Mouse (Mus musculus): ENCODE results near the gene Ylpm1. TPM values are rescaled to one million over a fixed set of nuclear protein-coding genes. Genes with fewer than 3 reads are reported as not detected.

Ylpm1 gene
- 29.2 and 30.5 TPM in 2 replicates for polyA plus RNA-seq (2015; fragmentation: Nextera tagmentation; extraction: Ambion mirVana)

- ATAC-seq (ENCODE audit: insufficient number of reproducible peaks, low FRiP score, low TSS enrichment, low read depth): peak; percentile 99
- no peaks in the 10 kb centered on the region for H3K9me3 ChIP-seq (replicated peaks)
- H3K27ac ChIP-seq (replicated peaks): peak within 1 kb of the TSS; percentile 90
- peak within 1 kb of the TSS; percentile 83 for H3K4me2 ChIP-seq (replicated peaks)
- WGBS: under 1% methylated on average over 45 of the region's 45 CpGs
- peak within 1 kb of the TSS; percentile 97 for H3K9ac ChIP-seq
- no peaks in the 10 kb centered on the region for H3K36me3 ChIP-seq
- no peaks in the 10 kb centered on the region for H3K27me3 ChIP-seq
- peaks cover 19% of the 10 kb centered on the region for H3K4me1 ChIP-seq
- H3K4me3 ChIP-seq (replicated peaks): peak within 1 kb of the TSS; percentile 97
Observed at GRCm38 (mm10) chr12:84996083-84996496, at the start of gene Ylpm1. Gene Ylpm1, plus strand, starts transcription at chr12:84996321.

DNA sequence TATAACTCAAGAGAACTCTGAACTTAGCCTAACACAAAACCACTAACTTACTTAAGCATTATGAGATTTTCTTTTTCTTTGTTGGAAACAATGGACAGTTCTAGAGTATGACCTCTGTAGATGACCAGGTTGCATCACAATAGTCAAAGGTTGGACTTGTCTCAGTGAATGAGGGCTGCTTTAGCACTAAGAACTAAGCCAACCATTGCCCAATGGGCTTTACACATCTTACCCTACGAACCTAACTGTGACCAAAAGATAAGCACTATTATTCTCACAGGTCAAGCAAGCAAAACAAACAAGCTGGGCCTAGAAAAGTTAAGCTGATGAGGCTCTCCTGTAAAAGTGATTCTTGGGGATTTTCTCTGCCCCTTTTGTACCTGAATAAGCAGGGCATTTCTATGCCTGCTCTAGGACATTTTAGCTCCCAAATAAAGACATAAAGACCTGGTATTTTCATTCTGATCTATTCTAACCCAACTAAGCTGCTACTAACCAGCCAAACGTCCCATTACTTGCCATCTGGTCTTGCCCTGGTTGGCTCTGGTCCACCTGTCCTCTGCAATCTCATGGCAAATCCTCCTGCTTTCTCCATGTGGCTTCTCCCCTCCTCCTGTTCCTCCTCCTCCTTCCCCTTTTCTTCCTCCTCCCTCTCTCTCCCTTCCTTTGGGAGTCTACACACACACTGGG lies 48.1 kb upstream of the Ylpm1 start:
- no peak overlapping the region for H3K4me2 ChIP-seq (replicated peaks)
- H3K27ac ChIP-seq (replicated peaks): no peak overlapping the region
- no peaks in the 10 kb centered on the region for H3K9me3 ChIP-seq (replicated peaks)
- no peak overlapping the region for H3K4me3 ChIP-seq (replicated peaks)
- peaks cover 47% of the 10 kb centered on the region for H3K36me3 ChIP-seq
- no peaks in the 10 kb centered on the region for H3K27me3 ChIP-seq
- H3K4me1 ChIP-seq: no peaks in the 10 kb centered on the region
- ATAC-seq (ENCODE audit: insufficient number of reproducible peaks, low FRiP score, low TSS enrichment, low read depth): no peak
- H3K9ac ChIP-seq: no peak overlapping the region
- WGBS: 84% methylated on average over 2 of the region's 2 CpGs

- WGBS: 93% methylated on average over 6 of the region's 6 CpGs
- no peaks in the 10 kb centered on the region for H3K9me3 ChIP-seq (replicated peaks)
- ATAC-seq (ENCODE audit: insufficient number of reproducible peaks, low FRiP score, low TSS enrichment, low read depth): no peak
- H3K4me1 ChIP-seq: no peaks in the 10 kb centered on the region
- H3K36me3 ChIP-seq: peaks cover 41% of the 10 kb centered on the region
- H3K9ac ChIP-seq: no peak overlapping the region
- no peaks in the 10 kb centered on the region for H3K27me3 ChIP-seq
- H3K4me3 ChIP-seq (replicated peaks): no peak overlapping the region
- H3K4me2 ChIP-seq (replicated peaks): no peak overlapping the region
- H3K27ac ChIP-seq (replicated peaks): no peak overlapping the region
Observed at GRCm38 (mm10) chr12:84948584-84949285, 47.4 kb upstream of the Ylpm1 start.

DNA sequence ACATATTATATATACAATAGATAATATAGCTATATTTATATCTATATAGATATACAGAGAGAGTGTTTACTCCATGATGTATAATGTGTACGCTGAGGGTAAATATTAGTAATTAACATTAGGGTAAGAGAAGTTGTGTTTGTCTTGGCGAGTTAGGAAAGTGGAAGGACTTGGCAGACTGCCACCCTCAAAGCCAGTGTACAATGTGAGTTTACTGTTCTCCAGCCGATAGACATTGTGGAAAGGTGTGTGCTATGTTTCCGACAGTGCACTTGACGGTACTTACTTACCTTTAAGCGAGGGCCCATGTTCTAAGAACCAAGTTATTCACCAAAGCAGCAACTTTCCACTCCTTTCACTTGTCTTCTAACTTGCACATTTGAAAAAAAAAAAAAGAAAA lies 45.4 kb upstream of the Ylpm1 start:
- H3K4me1 ChIP-seq: no peaks in the 10 kb centered on the region
- no peak overlapping the region for H3K27ac ChIP-seq (replicated peaks)
- H3K4me3 ChIP-seq (replicated peaks): no peak overlapping the region
- H3K9ac ChIP-seq: no peak overlapping the region
- no peaks in the 10 kb centered on the region for H3K27me3 ChIP-seq
- H3K4me2 ChIP-seq (replicated peaks): no peak overlapping the region
- peaks cover 35% of the 10 kb centered on the region for H3K36me3 ChIP-seq
- no peak for ATAC-seq (ENCODE audit: insufficient number of reproducible peaks, low FRiP score, low TSS enrichment, low read depth)
- 84% methylated on average over 6 of the region's 6 CpGs for WGBS
- H3K9me3 ChIP-seq (replicated peaks): no peaks in the 10 kb centered on the region

DNA sequence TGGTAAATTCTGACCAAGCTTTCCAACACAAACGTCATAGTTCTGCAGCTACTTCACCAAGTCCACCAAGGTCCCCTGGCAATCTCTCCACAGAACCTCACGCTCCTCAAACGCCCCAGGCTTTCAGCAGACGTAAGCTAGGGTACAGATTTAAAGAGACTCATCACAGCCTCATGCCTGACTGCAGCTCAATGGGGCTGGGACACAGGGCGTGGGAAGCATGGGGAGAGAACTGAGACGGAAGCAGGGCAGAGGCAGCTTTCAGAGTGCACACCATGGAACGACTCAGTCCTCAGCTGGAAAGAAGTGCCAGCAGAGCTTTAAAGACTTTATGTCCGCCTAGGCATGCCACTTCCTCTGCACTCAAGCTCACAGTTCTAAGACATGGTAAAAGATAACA lies 44.6 kb upstream of the Ylpm1 start:
- H3K9ac ChIP-seq: no peak overlapping the region
- no peak overlapping the region for H3K27ac ChIP-seq (replicated peaks)
- peaks cover 35% of the 10 kb centered on the region for H3K36me3 ChIP-seq
- no peak overlapping the region for H3K4me3 ChIP-seq (replicated peaks)
- H3K4me2 ChIP-seq (replicated peaks): no peak overlapping the region
- WGBS: 73% methylated on average over 8 of the region's 8 CpGs
- H3K27me3 ChIP-seq: no peaks in the 10 kb centered on the region
- no peak for ATAC-seq (ENCODE audit: insufficient number of reproducible peaks, low FRiP score, low TSS enrichment, low read depth)
- no peaks in the 10 kb centered on the region for H3K4me1 ChIP-seq
- H3K9me3 ChIP-seq (replicated peaks): no peaks in the 10 kb centered on the region

DNA sequence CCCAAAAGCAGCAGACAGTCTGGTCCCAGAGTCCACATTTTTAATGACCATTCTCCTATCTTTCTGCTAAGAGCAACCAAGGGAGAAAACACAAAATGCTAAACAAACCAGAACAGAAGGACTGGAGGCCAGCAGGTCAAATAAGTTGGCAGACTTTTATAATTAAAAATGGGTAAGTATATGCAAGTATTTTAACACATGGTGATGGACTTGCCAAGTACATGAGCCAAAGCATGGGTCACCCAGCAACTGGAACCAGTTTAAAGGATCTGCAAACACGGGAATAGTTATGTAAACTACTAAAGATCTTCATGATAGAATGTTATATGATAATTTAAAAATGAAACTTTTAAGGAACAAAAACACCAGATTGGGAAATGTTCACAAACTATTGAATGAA lies 43.8 kb upstream of the Ylpm1 start:
- ATAC-seq (ENCODE audit: insufficient number of reproducible peaks, low FRiP score, low TSS enrichment, low read depth): no peak

GRCm38 (mm10) chr12:84956317-84956716 lies 39.8 kb upstream of the Ylpm1 start:
- no peaks in the 10 kb centered on the region for H3K9me3 ChIP-seq (replicated peaks)
- no peak for ATAC-seq (ENCODE audit: insufficient number of reproducible peaks, low FRiP score, low TSS enrichment, low read depth)
- H3K4me1 ChIP-seq: no peaks in the 10 kb centered on the region
- H3K36me3 ChIP-seq: peaks cover 7% of the 10 kb centered on the region
- H3K4me2 ChIP-seq (replicated peaks): no peak overlapping the region
- no peaks in the 10 kb centered on the region for H3K27me3 ChIP-seq
- 94% methylated on average over 3 of the region's 3 CpGs for WGBS
- no peak overlapping the region for H3K4me3 ChIP-seq (replicated peaks)
- no peak overlapping the region for H3K27ac ChIP-seq (replicated peaks)
- H3K9ac ChIP-seq: no peak overlapping the region

More for the DNA sequence above, 43.8 kb upstream of the Ylpm1 start:
- H3K9ac ChIP-seq: no peak overlapping the region
- H3K27ac ChIP-seq (replicated peaks): no peak overlapping the region
- no peaks in the 10 kb centered on the region for H3K27me3 ChIP-seq
- no peak overlapping the region for H3K4me2 ChIP-seq (replicated peaks)
- H3K9me3 ChIP-seq (replicated peaks): no peaks in the 10 kb centered on the region
- H3K36me3 ChIP-seq: peaks cover 29% of the 10 kb centered on the region
- no peaks in the 10 kb centered on the region for H3K4me1 ChIP-seq
- WGBS: 74% methylated on average over 1 of the region's 1 CpGs
- no peak overlapping the region for H3K4me3 ChIP-seq (replicated peaks)

DNA sequence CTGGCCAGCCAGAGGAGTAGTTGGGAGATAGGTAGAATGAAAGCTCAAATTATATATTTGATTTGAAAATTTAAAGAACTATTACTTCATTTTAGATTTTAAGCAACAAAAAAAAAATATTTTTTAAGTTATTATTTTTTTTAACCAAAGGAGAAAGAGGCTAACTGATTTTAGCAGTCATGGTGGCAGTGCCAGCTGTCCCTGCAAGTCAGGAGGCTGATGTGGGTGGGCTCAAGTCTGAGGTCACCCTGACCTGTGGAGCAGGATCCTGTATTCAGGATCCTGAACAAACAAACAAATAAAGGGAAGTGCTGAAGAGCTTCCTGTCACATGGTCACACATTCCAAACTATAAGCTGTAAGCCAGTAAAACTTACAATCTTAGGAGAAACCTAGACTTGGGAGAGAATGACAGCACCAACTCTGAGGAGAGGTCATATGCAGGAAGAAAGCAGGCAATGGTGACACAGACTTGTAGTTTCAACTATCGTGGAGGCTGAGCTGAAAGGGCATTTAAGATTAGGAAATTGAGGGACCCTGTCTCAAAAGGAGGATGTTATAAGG lies 37.2 kb upstream of the Ylpm1 start:
- Histone ChIP-seq H3K9ac (no peak overlapping the region), H3K4me2 (replicated peaks) (no peak overlapping the region), H3K4me3 (replicated peaks) (no peak overlapping the region), H3K4me1 (no peaks in the 10 kb centered on the region), H3K36me3 (peaks cover 4% of the 10 kb centered on the region), H3K27me3 (no peaks in the 10 kb centered on the region), H3K9me3 (replicated peaks) (no peaks in the 10 kb centered on the region), H3K27ac (replicated peaks) (no peak overlapping the region)
- 87% methylated on average over 1 of the region's 1 CpGs for WGBS
- ATAC-seq (ENCODE audit: insufficient number of reproducible peaks, low FRiP score, low TSS enrichment, low read depth): no peak

GRCm38 (mm10) chr12:84962606-84963005 lies 33.5 kb upstream of the Ylpm1 start:
- H3K9ac ChIP-seq: no peak overlapping the region
- no peaks in the 10 kb centered on the region for H3K4me1 ChIP-seq
- ATAC-seq (ENCODE audit: insufficient number of reproducible peaks, low FRiP score, low TSS enrichment, low read depth): no peak
- H3K4me2 ChIP-seq (replicated peaks): no peak overlapping the region
- H3K9me3 ChIP-seq (replicated peaks): no peaks in the 10 kb centered on the region
- H3K4me3 ChIP-seq (replicated peaks): no peak overlapping the region
- H3K27me3 ChIP-seq: no peaks in the 10 kb centered on the region
- no peak overlapping the region for H3K27ac ChIP-seq (replicated peaks)
- 85% methylated on average over 7 of the region's 7 CpGs for WGBS
- H3K36me3 ChIP-seq: peaks cover under 1% of the 10 kb centered on the region; the same call in 1 of the 2 replicates

DNA sequence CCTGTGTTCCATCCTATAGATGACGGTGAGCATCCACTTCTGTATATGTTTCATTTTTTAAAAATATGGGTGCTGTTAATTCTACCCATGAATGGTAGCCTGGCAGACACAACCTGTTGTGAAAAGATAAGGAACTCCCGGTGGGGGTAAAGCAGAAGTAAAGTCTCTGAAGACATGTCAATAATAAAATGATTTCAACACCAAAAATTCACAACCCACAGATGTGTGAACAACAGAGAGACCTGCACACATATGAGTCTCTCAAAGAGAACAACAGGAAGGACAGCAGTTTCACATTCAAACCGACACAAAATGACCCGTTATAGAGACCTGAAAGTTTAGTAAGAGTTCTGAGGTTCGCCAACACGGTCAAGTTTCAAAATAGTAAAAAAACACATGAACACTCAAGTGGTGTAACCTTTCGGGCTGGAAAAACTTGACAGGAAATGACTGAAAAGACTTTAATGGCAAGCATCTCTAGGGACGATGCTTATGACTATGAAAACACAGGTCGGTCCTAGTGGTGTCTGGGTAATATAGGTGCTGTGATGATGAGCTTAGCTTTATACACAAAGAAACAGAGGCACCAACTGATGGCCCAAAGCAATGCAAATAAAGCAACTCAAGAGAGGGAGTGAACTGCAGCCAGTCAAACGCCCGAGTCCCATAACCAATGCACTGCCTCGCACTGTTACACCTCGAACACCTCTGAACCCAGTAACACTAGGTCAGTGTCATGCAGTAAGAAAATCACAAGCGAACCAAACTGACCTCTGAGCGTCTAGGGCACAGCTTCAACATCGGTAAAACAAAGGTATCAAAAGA lies 27.1 kb upstream of the Ylpm1 start:
- Histone ChIP-seq H3K27ac (replicated peaks) (no peak overlapping the region), H3K36me3 (peaks cover 8% of the 10 kb centered on the region), H3K9ac (peak overlapping the region; percentile 10; the same call in 1 of the 2 replicates), H3K4me2 (replicated peaks) (peak overlapping the region; percentile 80), H3K4me1 (peaks cover 17% of the 10 kb centered on the region), H3K4me3 (replicated peaks) (peak overlapping the region; percentile 90), H3K9me3 (replicated peaks) (no peaks in the 10 kb centered on the region), H3K27me3 (no peaks in the 10 kb centered on the region)
- no peak for ATAC-seq (ENCODE audit: insufficient number of reproducible peaks, low FRiP score, low TSS enrichment, low read depth)
- WGBS: 82% methylated on average over 16 of the region's 16 CpGs
